Mouse (Mus musculus) frontal cortex, postnatal 10 days (tissue): ENCODE measurements around the gene Vamp4.

Experiments
- DNase-seq, 2 experiments: peaks; one replicate each; pipeline ENCODE4 v3.0.0; 2022; ENCODE audit warnings: low spot score in 2 of 2, mixed read lengths in 1 of 2

Vamp4 gene

DNA sequence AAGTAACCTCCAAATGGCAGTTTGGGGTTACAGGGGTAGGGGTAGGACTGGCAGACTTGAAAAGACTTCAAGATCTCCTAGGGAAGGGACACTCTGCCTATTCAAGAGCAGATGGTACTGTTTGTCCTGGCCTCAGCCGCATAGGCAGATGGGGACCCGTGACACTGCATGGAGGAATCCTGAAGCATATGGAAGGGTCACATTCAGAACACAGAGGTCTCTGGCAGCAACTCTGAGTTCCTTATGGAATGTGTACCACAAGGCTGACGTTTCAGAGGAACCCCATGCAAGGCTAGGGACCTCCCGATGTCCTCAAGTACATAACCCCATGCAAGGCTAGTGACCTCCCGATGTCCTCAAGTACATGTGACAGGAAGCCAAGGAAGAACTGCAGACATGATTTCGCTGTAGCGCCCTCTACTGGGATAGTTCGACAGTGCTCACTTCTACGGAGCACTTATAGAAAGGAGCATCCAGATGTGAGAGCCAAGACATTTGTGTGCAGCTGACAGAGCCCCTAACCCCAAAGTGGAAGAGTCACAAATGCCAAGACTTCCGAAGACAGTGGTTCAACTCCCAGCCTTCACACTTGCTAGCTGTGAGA is 75.9 kb downstream of the Vamp4 start:
- no peak for DNase-seq

DNA sequence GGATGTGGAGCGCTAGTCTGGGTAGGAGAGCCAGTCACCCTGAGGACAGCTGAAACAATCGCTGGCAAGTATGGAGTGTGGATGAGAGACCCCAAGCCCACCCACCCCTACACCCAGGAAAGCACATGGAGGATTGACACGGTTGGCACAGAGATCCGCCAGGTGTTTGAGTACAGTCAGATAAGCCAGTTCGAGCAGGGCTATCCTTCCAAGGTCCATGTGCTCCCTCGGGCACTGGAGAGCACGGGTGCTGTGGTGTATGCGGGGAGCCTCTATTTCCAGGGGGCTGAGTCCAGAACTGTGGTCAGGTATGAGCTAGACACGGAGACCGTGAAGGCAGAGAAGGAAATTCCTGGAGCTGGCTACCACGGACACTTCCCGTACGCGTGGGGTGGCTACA is 78.1 kb downstream of the Vamp4 start:
- DNase-seq = no peak
